Mouse (Mus musculus) small intestine, adult 2 months (tissue): ENCODE measurements at regions not wholly inside any gene's neighbourhood (a gene's known extent, or its start where the extent isn't known, plus 50 kb on each side); places are given as distances from the start of the nearest gene placed in this dataset.

ENCODE experiments used
- H3K27ac ChIP-seq: fragments of 200-500 bp; 2 replicates; pipeline ENCODE4 v1.5.1; 2012; ENCODE audit warnings: low read depth, low read length, control low read depth, inconsistent platforms; ENCODE audit not compliant: insufficient read depth
- H3K27me3 ChIP-seq: fragments of 200-500 bp; 2 replicates; pipeline ENCODE4 v1.6.1; 2012; ENCODE audit warnings: mild to moderate bottlenecking, moderate library complexity, low read length, inconsistent platforms; ENCODE audit not compliant: control insufficient read depth, insufficient read depth
- H3K36me3 ChIP-seq: fragments of 200-500 bp; 2 replicates; pipeline ENCODE4 v1.6.1; 2012; ENCODE audit warnings: mild to moderate bottlenecking, low read length, control low read depth, inconsistent platforms; ENCODE audit not compliant: control insufficient read depth, insufficient read depth
- H3K4me1 ChIP-seq: fragments of 200-500 bp; 2 replicates; pipeline ENCODE4 v1.6.1; 2012; ENCODE audit warnings: low read length, inconsistent platforms, mixed read lengths; ENCODE audit not compliant: control insufficient read depth, insufficient read depth, insufficient read length
- H3K4me3 ChIP-seq: fragments of 200-500 bp; 2 replicates; pipeline ENCODE4 v1.5.1; 2012; ENCODE audit warnings: low read depth, mild to moderate bottlenecking, control low read depth, inconsistent platforms, low read length, moderate library complexity
- CTCF ChIP-seq: fragments of 200-500 bp; IDR thresholded peaks from 2 replicates; pipeline ENCODE4 v1.5.1; 2012; ENCODE audit warnings: low read depth, mild to moderate bottlenecking, control low read depth, inconsistent platforms, low read length, moderate library complexity, mixed read lengths; ENCODE audit not compliant: insufficient replicate concordance, insufficient read length; ENCODE audit errors: extremely low read depth
- POLR2A ChIP-seq: fragments of 200-500 bp; IDR thresholded peaks from 2 replicates; pipeline ENCODE4 v1.6.1; 2012; ENCODE audit warnings: low read depth, mild to moderate bottlenecking, control low read depth, inconsistent platforms, low read length, moderate library complexity
- WGBS: fragments of 180-500 bp; shearing (Covaris S2); methylation state at CpG from one replicate; pipeline ENCODE4 v1.1.7; 2018; 5-methylcytosine and 5-hydroxymethylcytosine counted together

DNA sequence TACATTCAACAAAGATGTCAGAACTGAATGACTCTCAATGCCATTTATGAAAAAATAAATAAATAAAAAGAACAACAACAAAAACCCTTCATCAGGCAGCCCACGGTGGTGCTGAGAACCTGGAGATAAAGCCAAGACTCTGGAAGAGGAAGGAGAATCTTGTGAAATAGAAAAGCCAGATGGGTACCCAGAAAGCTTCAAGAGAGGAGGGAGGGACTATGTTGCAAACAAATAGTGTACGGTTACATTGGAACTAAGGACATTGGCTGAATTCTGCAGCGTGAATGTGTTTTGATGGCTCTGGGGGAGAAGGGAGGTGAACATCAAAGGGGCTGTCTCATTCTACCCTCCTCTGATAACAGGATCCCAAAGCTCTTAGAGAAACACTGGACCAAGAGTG is 57.8 kb upstream of the Rybp start:
- Histone ChIP-seq H3K4me1 (no peaks in the 10 kb centered on the region), H3K36me3 (no peaks in the 10 kb centered on the region), H3K27me3 (peaks cover 3% of the 10 kb centered on the region; the same call in 1 of the 2 replicates), H3K27ac (no peak overlapping the region), H3K4me3 (no peak overlapping the region)
- TF ChIP-seq CTCF (no peak), POLR2A (no peak)
- 70% methylated on average over 3 of the region's 3 CpGs for WGBS

- no peak for TF ChIP-seq POLR2A
- no peak for TF ChIP-seq CTCF
- Histone ChIP-seq H3K27me3 (no peaks in the 10 kb centered on the region), H3K27ac (no peak overlapping the region), H3K36me3 (no peaks in the 10 kb centered on the region), H3K4me1 (no peaks in the 10 kb centered on the region), H3K4me3 (no peak overlapping the region)
- 76% methylated on average over 13 of the region's 13 CpGs for WGBS
Observed at GRCm38 (mm10) chr6:100341305-100342290, 54.3 kb upstream of the Rybp start.

- TF ChIP-seq CTCF = no peak
- no peak for TF ChIP-seq POLR2A
- Histone ChIP-seq H3K4me1 (no peaks in the 10 kb centered on the region), H3K4me3 (no peak overlapping the region), H3K27ac (no peak overlapping the region), H3K27me3 (no peaks in the 10 kb centered on the region), H3K36me3 (no peaks in the 10 kb centered on the region)
- WGBS = 88% methylated on average over 4 of the region's 4 CpGs
Observed at GRCm38 (mm10) chr6:100338291-100338690, 51.0 kb upstream of the Rybp start.
